Mouse (Mus musculus): Measurements from ENCODE around the gene Speer4c. TPM values are rescaled to one million over a fixed set of nuclear protein-coding genes. Genes with fewer than 3 reads are reported as not detected.
"Not testable (repeated sequence)": the region's sequence is repeated elsewhere in the genome, so short reads cannot be mapped to it uniquely, and the experiment has no call there.

Gene Speer4c
- total and polyA plus RNA-seq, 2 experiments from 2014 or later: not detected

GRCm38 (mm10) chr5:15681301-15682035 is 32.6 kb downstream of the Speer4c start:
- H3K4me2 ChIP-seq (ENCODE audit: low read depth, low read length); H3K4me3 ChIP-seq (ENCODE audit: low read length); H3K9ac ChIP-seq (replicated peaks; ENCODE audit: low read length); H3K36me3 ChIP-seq (ENCODE audit: insufficient read depth, low read length); DNase-seq (ENCODE audit: low spot score); H3K27ac ChIP-seq; H3K27me3 ChIP-seq (ENCODE audit: insufficient read depth, low read length); H3K4me1 ChIP-seq (ENCODE audit: insufficient read depth, low read length): not testable (repeated sequence)
- 79% methylated on average over 7 of the region's 10 CpGs for WGBS
- peak; percentile 66 for ATAC-seq
- peaks cover 11% of the 10 kb centered on the region for H3K9me3 ChIP-seq (ENCODE audit: low read length)

DNA sequence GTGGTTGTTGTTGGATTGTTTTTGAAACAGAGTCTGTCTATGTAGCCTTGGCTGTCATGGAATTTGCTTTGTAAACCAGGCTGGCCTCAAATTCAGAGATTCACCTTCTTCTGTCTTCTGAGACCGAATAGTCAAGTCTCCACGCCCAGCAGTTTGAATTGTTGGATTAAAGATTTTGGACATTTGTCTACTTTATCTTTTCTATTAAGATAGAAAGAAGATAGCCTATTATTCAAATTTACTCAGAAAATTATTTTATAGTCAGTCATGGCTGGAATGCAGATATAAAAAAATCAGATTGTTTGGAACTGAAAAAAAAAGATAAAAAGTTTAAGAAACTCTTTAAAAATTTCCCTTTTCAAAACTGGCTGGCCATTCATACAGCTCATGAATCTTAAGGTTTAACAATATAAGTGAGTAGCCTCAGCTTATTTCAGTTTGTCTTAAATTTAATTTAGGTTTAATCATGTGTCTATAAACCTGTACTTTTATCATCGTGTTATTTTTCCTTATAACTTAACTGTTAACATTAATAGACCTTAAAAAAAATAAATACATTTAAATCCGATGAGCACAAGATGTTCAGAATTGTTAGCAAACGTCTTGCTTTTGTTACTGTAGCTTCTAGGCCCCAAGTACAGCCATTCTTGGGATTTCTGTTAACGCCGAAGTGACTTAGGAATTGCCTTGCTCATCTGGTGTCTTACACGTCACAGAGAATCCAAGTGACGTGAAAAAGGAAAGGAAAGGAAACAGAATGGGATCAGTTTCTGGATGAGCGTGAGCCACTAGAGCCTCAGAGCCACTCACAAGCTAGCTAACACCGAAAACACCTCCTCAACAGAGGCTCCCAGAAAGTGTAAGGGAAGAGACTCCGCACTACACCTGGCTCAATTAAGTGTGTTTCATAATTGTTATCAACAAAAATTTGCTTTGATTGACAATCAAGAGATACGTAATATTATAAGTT is 33.8 kb downstream of the Speer4c start:
- H3K9me3 ChIP-seq (ENCODE audit: low read length); H3K27me3 ChIP-seq (ENCODE audit: insufficient read depth, low read length); H3K4me3 ChIP-seq (ENCODE audit: low read length); H3K9ac ChIP-seq (replicated peaks; ENCODE audit: low read length); H3K27ac ChIP-seq; H3K4me1 ChIP-seq (ENCODE audit: insufficient read depth, low read length); H3K36me3 ChIP-seq (ENCODE audit: insufficient read depth, low read length); H3K4me2 ChIP-seq (ENCODE audit: low read depth, low read length); DNase-seq (ENCODE audit: low spot score): not testable (repeated sequence)
- ATAC-seq: peak; percentile 71
- 70% methylated on average over 13 of the region's 13 CpGs for WGBS

DNA sequence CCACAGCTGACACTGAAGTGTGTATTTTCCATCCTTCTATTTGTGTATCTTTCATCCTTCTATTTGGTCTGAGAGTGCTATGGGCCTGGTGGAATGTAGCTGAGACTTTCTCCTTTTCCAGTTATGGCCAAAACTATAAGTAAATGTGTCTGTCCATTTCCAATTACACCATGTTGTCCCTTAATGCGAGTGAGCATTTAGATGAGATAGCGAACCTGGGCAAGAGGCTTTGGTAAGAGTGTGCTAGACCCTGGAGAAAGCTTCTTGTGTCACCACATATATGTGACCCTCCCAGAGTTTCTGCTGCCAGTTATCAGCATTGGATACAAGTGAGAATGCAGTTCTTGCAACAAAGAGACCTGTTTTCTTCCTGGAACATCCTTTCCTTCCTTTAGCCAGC is 35.2 kb downstream of the Speer4c start:
- H3K9me3 ChIP-seq (ENCODE audit: low read length): peaks cover 10% of the 10 kb centered on the region
- peak; percentile 14 for DNase-seq (ENCODE audit: low spot score)
- H3K36me3 ChIP-seq (ENCODE audit: insufficient read depth, low read length); H3K4me3 ChIP-seq (ENCODE audit: low read length); H3K4me2 ChIP-seq (ENCODE audit: low read depth, low read length); H3K27ac ChIP-seq; ATAC-seq; H3K4me1 ChIP-seq (ENCODE audit: insufficient read depth, low read length); H3K27me3 ChIP-seq (ENCODE audit: insufficient read depth, low read length); H3K9ac ChIP-seq (replicated peaks; ENCODE audit: low read length): not testable (repeated sequence)
- 72% methylated on average over 2 of the region's 2 CpGs for WGBS

GRCm38 (mm10) chr5:15677750-15678149 is 36.3 kb downstream of the Speer4c start:
- H3K36me3 ChIP-seq (ENCODE audit: insufficient read depth, low read length); H3K27me3 ChIP-seq (ENCODE audit: insufficient read depth, low read length); H3K27ac ChIP-seq; H3K4me1 ChIP-seq (ENCODE audit: insufficient read depth, low read length); H3K4me2 ChIP-seq (ENCODE audit: low read depth, low read length); H3K4me3 ChIP-seq (ENCODE audit: low read length); H3K9ac ChIP-seq (replicated peaks; ENCODE audit: low read length): not testable (repeated sequence)
- peaks cover 16% of the 10 kb centered on the region for H3K9me3 ChIP-seq (ENCODE audit: low read length)
- ATAC-seq (peak; percentile 69; the same call in 1 of the 2 replicates), DNase-seq (ENCODE audit: low spot score) (peak; percentile 0)
- WGBS: 85% methylated on average over 2 of the region's 4 CpGs

DNA sequence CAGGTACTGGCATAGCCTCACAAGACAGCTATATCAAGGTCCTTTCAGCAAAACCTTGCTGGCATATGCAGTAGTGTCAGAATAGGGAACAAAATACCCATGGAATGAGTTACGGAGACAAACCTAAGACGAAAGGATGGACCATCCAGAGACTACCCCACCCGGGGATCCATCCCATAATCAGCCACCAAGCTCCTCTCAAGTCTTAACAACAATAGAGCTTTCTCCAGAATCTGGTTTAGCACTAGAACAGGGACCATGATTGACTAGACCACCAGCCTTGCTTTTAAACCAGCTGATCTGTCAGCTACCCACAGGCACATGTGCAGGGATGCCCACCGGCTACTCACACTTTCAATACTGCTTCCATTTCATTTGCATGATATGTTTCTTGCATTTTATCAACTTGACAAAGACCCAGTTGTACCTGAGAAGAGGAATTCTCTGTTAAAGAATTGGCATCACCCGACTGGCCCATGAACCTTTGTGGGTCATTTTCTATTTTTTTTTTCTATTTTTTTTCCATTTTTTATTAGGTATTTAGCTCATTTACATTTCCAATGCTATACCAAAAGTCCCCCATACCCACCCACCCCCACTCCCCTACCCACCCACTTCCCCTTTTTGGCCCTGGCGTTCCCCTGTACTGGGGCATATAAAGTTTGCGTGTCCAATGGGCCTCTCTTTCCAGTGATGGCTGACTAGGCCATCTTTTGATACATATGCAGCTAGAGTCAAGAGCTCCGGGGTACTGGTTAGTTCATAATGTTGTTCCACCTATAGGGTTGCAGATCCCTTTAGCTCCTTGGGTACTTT is 39.4 kb downstream of the Speer4c start:
- H3K27ac ChIP-seq; H3K36me3 ChIP-seq (ENCODE audit: insufficient read depth, low read length); H3K4me2 ChIP-seq (ENCODE audit: low read depth, low read length); H3K27me3 ChIP-seq (ENCODE audit: insufficient read depth, low read length); H3K4me1 ChIP-seq (ENCODE audit: insufficient read depth, low read length); H3K4me3 ChIP-seq (ENCODE audit: low read length); H3K9ac ChIP-seq (replicated peaks; ENCODE audit: low read length): not testable (repeated sequence)
- 92% methylated on average over 5 of the region's 8 CpGs for WGBS
- peak; percentile 79 for ATAC-seq
- DNase-seq (ENCODE audit: low spot score): peak; percentile 1
- peaks cover 16% of the 10 kb centered on the region for H3K9me3 ChIP-seq (ENCODE audit: low read length)

- not testable (repeated sequence) for H3K27me3 ChIP-seq (ENCODE audit: insufficient read depth, low read length); H3K27ac ChIP-seq; H3K36me3 ChIP-seq (ENCODE audit: insufficient read depth, low read length); ATAC-seq; H3K4me2 ChIP-seq (ENCODE audit: low read depth, low read length); H3K9ac ChIP-seq (replicated peaks; ENCODE audit: low read length); H3K4me1 ChIP-seq (ENCODE audit: insufficient read depth, low read length); DNase-seq (ENCODE audit: low spot score); H3K4me3 ChIP-seq (ENCODE audit: low read length)
- H3K9me3 ChIP-seq (ENCODE audit: low read length): peaks cover 13% of the 10 kb centered on the region
- WGBS: 70% methylated on average over 2 of the region's 2 CpGs
Observed at GRCm38 (mm10) chr5:15673989-15674388, 40.1 kb downstream of the Speer4c start.

DNA sequence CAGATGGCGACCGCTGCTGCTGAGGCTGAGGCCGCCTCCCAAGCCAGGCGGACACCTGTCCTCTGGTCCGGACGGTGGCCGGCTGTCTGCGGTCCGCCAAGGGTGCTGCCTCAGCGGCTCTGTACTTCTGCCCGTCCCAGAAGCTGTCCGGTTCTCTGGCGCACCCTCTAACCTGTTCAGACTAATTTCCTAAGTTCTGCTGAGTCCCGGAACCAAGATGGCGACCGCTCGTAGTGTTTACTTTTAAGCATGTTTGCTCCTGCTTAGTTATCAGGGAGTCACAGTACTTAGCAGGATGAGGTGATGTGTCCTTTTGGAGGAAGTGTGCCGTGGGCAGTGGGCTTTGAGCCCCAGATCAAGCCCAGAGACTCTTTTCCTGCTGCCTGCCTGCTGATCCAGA is 43.3 kb downstream of the Speer4c start:
- not testable (repeated sequence) for H3K9me3 ChIP-seq (ENCODE audit: low read length); H3K4me1 ChIP-seq (ENCODE audit: insufficient read depth, low read length); ATAC-seq; H3K4me3 ChIP-seq (ENCODE audit: low read length); H3K9ac ChIP-seq (replicated peaks; ENCODE audit: low read length); H3K27ac ChIP-seq; H3K36me3 ChIP-seq (ENCODE audit: insufficient read depth, low read length); H3K27me3 ChIP-seq (ENCODE audit: insufficient read depth, low read length); H3K4me2 ChIP-seq (ENCODE audit: low read depth, low read length)
- WGBS: 88% methylated on average over 7 of the region's 18 CpGs
- peak; percentile 1 for DNase-seq (ENCODE audit: low spot score)

- not testable (repeated sequence) for H3K9ac ChIP-seq (replicated peaks; ENCODE audit: low read length); DNase-seq (ENCODE audit: low spot score)
- 76% methylated on average over 7 of the region's 7 CpGs for WGBS
Observed at GRCm38 (mm10) chr5:15663847-15664246, 50.2 kb downstream of the Speer4c start.

More at GRCm38 (mm10) chr5:15663847-15664246, 50.2 kb downstream of the Speer4c start:
- not testable (repeated sequence) for H3K27me3 ChIP-seq (ENCODE audit: insufficient read depth, low read length); H3K9me3 ChIP-seq (ENCODE audit: low read length); H3K4me2 ChIP-seq (ENCODE audit: low read depth, low read length); H3K27ac ChIP-seq; H3K4me1 ChIP-seq (ENCODE audit: insufficient read depth, low read length); ATAC-seq; H3K36me3 ChIP-seq (ENCODE audit: insufficient read depth, low read length); H3K4me3 ChIP-seq (ENCODE audit: low read length)

All from hindbrain, postnatal 0 days (tissue).